Mouse (Mus musculus): ENCODE results near the gene Eif4b. TPM values are rescaled to one million over a fixed set of nuclear protein-coding genes. Genes with fewer than 3 reads are reported as not detected.
A peak's percentile ranks its signal among the peaks of the same experiment; 100 is the strongest.

The Eif4b gene
- polyA plus RNA-seq, 1 experiment, result 75.9 TPM

- Histone ChIP-seq H3K27me3 (ENCODE audit: control insufficient read depth, insufficient read depth, low read length) (no peaks in the 10 kb centered on the region), H3K36me3 (ENCODE audit: control insufficient read depth, insufficient read depth, low read length) (no peaks in the 10 kb centered on the region), H3K27ac (ENCODE audit: control insufficient read depth, insufficient read depth, low read depth, low read length) (no peak overlapping the region), H3K4me3 (ENCODE audit: control insufficient read depth, low read depth, low read length) (peak overlapping the region; percentile 32; the same call in 1 of the 2 replicates), H3K4me1 (ENCODE audit: control insufficient read depth, insufficient read depth, low read length) (peaks cover 4% of the 10 kb centered on the region)
- TF ChIP-seq CTCF (IDR thresholded peaks at IDR 0.05; ENCODE audit: control insufficient read depth, insufficient read depth, insufficient replicate concordance, low read depth, low read length) (peak; percentile 92), POLR2A (IDR thresholded peaks at IDR 0.05; ENCODE audit: control insufficient read depth, low read depth, low read length) (no peak)
Measured at GRCm38 (mm10) chr15:102065661-102066325, 7.8 kb upstream of the Eif4b start.

GRCm38 (mm10) chr15:102070476-102071467 lies 2.8 kb upstream of the Eif4b start:
- H3K36me3 ChIP-seq (ENCODE audit: control insufficient read depth, insufficient read depth, low read length), result no peaks in the 10 kb centered on the region
- H3K4me1 ChIP-seq (ENCODE audit: control insufficient read depth, insufficient read depth, low read length), result peaks cover 5% of the 10 kb centered on the region
- H3K27me3 ChIP-seq (ENCODE audit: control insufficient read depth, insufficient read depth, low read length), result no peaks in the 10 kb centered on the region
- H3K4me3 ChIP-seq (ENCODE audit: control insufficient read depth, low read depth, low read length), result no peak overlapping the region
- H3K27ac ChIP-seq (ENCODE audit: control insufficient read depth, insufficient read depth, low read depth, low read length), result no peak overlapping the region
- TF ChIP-seq CTCF (IDR thresholded peaks at IDR 0.05; ENCODE audit: control insufficient read depth, insufficient read depth, insufficient replicate concordance, low read depth, low read length), result no peak
- no peak for TF ChIP-seq POLR2A (IDR thresholded peaks at IDR 0.05; ENCODE audit: control insufficient read depth, low read depth, low read length)

GRCm38 (mm10) chr15:102072963-102073558 lies 512 bp upstream of the Eif4b start:
- no peak for TF ChIP-seq POLR2A (IDR thresholded peaks at IDR 0.05; ENCODE audit: control insufficient read depth, low read depth, low read length)
- TF ChIP-seq CTCF (IDR thresholded peaks at IDR 0.05; ENCODE audit: control insufficient read depth, insufficient read depth, insufficient replicate concordance, low read depth, low read length), result no peak
- Histone ChIP-seq H3K27ac (ENCODE audit: control insufficient read depth, insufficient read depth, low read depth, low read length) (no peak overlapping the region), H3K4me3 (ENCODE audit: control insufficient read depth, low read depth, low read length) (peak overlapping the region; percentile 96), H3K36me3 (ENCODE audit: control insufficient read depth, insufficient read depth, low read length) (no peaks in the 10 kb centered on the region), H3K4me1 (ENCODE audit: control insufficient read depth, insufficient read depth, low read length) (peaks cover 5% of the 10 kb centered on the region), H3K27me3 (ENCODE audit: control insufficient read depth, insufficient read depth, low read length) (no peaks in the 10 kb centered on the region)

- Histone ChIP-seq H3K27me3 (ENCODE audit: control insufficient read depth, insufficient read depth, low read length) (no peaks in the 10 kb centered on the region), H3K27ac (ENCODE audit: control insufficient read depth, insufficient read depth, low read depth, low read length) (peak overlapping the region; percentile 97), H3K36me3 (ENCODE audit: control insufficient read depth, insufficient read depth, low read length) (no peaks in the 10 kb centered on the region), H3K4me3 (ENCODE audit: control insufficient read depth, low read depth, low read length) (peak overlapping the region; percentile 96), H3K4me1 (ENCODE audit: control insufficient read depth, insufficient read depth, low read length) (peaks cover 5% of the 10 kb centered on the region)
- TF ChIP-seq POLR2A (IDR thresholded peaks at IDR 0.05; ENCODE audit: control insufficient read depth, low read depth, low read length), result no peak; the same call in 1 of the 2 replicates
- no peak for TF ChIP-seq CTCF (IDR thresholded peaks at IDR 0.05; ENCODE audit: control insufficient read depth, insufficient read depth, insufficient replicate concordance, low read depth, low read length)
Measured at GRCm38 (mm10) chr15:102074070-102074731, 628 bp downstream of the Eif4b start.

GRCm38 (mm10) chr15:102074876-102075585 lies 1.5 kb downstream of the Eif4b start:
- Histone ChIP-seq H3K27me3 (ENCODE audit: control insufficient read depth, insufficient read depth, low read length) (no peaks in the 10 kb centered on the region), H3K4me1 (ENCODE audit: control insufficient read depth, insufficient read depth, low read length) (peaks cover 5% of the 10 kb centered on the region), H3K27ac (ENCODE audit: control insufficient read depth, insufficient read depth, low read depth, low read length) (no peak overlapping the region), H3K36me3 (ENCODE audit: control insufficient read depth, insufficient read depth, low read length) (no peaks in the 10 kb centered on the region), H3K4me3 (ENCODE audit: control insufficient read depth, low read depth, low read length) (peak overlapping the region; percentile 96; the same call in 1 of the 2 replicates)
- no peak for TF ChIP-seq CTCF (IDR thresholded peaks at IDR 0.05; ENCODE audit: control insufficient read depth, insufficient read depth, insufficient replicate concordance, low read depth, low read length)
- no peak for TF ChIP-seq POLR2A (IDR thresholded peaks at IDR 0.05; ENCODE audit: control insufficient read depth, low read depth, low read length)

- 0 out of 2 replicates have a peak, but pooled peaks cover under 1% of the 10 kb centered on the region for H3K36me3 ChIP-seq (ENCODE audit: control insufficient read depth, insufficient read depth, low read length)
- no peaks in the 10 kb centered on the region for H3K27me3 ChIP-seq (ENCODE audit: control insufficient read depth, insufficient read depth, low read length)
- H3K4me1 ChIP-seq (ENCODE audit: control insufficient read depth, insufficient read depth, low read length), result peaks cover 5% of the 10 kb centered on the region
- TF ChIP-seq POLR2A (IDR thresholded peaks at IDR 0.05; ENCODE audit: control insufficient read depth, low read depth, low read length) (no peak), CTCF (IDR thresholded peaks at IDR 0.05; ENCODE audit: control insufficient read depth, insufficient read depth, insufficient replicate concordance, low read depth, low read length) (no peak)
- H3K4me3 ChIP-seq (ENCODE audit: control insufficient read depth, low read depth, low read length), result no peak overlapping the region
- no peak overlapping the region for H3K27ac ChIP-seq (ENCODE audit: control insufficient read depth, insufficient read depth, low read depth, low read length)
Measured at GRCm38 (mm10) chr15:102077111-102077677, 3.6 kb downstream of the Eif4b start.

All from testis, adult 2 months (tissue).